Mouse (Mus musculus): ENCODE measurements around the gene Tpx2. TPM values are rescaled to one million over a fixed set of nuclear protein-coding genes. Genes with fewer than 3 reads are reported as not detected.

The Tpx2 gene
- polyA plus RNA-seq, 1 experiment from 2014 or later: 128 TPM

DNA sequence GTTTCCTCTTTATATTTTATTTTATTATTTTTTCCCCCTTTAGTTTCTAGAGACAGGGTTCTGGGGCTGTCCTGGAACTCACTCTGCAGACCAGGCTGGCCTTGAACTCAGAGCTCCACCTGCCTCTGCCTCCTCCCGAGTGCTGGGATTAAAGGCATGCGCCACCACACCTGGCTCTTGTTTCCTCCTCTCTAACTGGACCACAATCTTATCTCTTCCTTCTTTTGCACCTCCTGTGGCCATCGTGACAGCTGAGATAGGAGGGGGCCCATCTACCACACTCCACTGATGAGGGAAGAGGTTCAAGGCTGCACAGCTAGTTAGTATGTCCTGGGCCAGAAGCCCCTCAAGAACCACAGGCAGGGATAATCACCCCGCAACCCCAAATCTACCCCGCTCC lies 76.8 kb downstream of the Tpx2 start:
- no peak for DNase-seq

GRCm38 (mm10) chr2:152925189-152925872 lies 77.6 kb downstream of the Tpx2 start:
- Histone ChIP-seq H3K36me3 (ENCODE audit: insufficient read depth) (no peaks in the 10 kb centered on the region), H3K4me1 (ENCODE audit: insufficient read depth) (peaks cover 14% of the 10 kb centered on the region; the same call in 1 of the 2 replicates), H3K27ac (ENCODE audit: low read depth) (peak overlapping the region; percentile 80), H3K9me3 (ENCODE audit: low read depth, low read length) (no peaks in the 10 kb centered on the region), H3K4me3 (ENCODE audit: low read depth, low read length) (no peak overlapping the region), H3K9ac (peak overlapping the region; percentile 9; the same call in 1 of the 2 replicates), H3K4me2 (no peak overlapping the region), H3K27me3 (ENCODE audit: insufficient read depth, low read length) (no peaks in the 10 kb centered on the region)
- ATAC-seq (ENCODE audit: insufficient read depth) (peak; percentile 88), DNase-seq (peak; percentile 87)
- WGBS: 37% methylated on average over 11 of the region's 11 CpGs
- no peak for TF ChIP-seq CTCF (IDR thresholded peaks at IDR 0.05; ENCODE audit: low read depth)

More for the DNA sequence above, 76.8 kb downstream of the Tpx2 start:
- WGBS: 75% methylated on average over 5 of the region's 5 CpGs
- Histone ChIP-seq H3K4me3 (ENCODE audit: low read depth, low read length) (no peak overlapping the region), H3K9ac (no peak overlapping the region), H3K36me3 (ENCODE audit: insufficient read depth) (no peaks in the 10 kb centered on the region), H3K4me1 (ENCODE audit: insufficient read depth) (peaks cover 14% of the 10 kb centered on the region; the same call in 1 of the 2 replicates), H3K27me3 (ENCODE audit: insufficient read depth, low read length) (no peaks in the 10 kb centered on the region), H3K27ac (ENCODE audit: low read depth) (no peak overlapping the region), H3K9me3 (ENCODE audit: low read depth, low read length) (no peaks in the 10 kb centered on the region), H3K4me2 (no peak overlapping the region)
- ATAC-seq (ENCODE audit: insufficient read depth): no peak
- no peak for TF ChIP-seq CTCF (IDR thresholded peaks at IDR 0.05; ENCODE audit: low read depth)

DNA sequence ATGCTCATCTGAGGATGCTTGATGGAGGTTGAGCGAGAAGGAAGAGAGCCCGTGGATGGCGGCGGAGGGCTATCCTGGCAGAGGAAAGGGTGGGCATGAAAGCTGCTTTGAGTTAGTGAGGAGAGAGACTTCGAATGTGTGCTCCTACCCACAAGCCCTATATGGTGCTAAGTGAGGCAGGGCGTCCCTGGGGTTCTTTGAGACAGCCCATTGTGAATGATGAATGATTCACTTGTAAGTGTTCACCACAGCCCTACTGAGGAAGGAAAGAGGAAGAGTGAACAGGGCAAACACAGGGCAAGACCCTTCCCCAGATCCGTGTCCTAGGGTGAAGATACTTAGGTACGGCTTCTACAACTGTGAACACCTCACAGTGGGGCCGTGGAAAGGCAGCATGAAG lies 79.1 kb downstream of the Tpx2 start:
- Histone ChIP-seq H3K4me1 (ENCODE audit: insufficient read depth) (peaks cover 14% of the 10 kb centered on the region; the same call in 1 of the 2 replicates), H3K27ac (ENCODE audit: low read depth) (peak overlapping the region; percentile 33; the same call in 1 of the 2 replicates), H3K27me3 (ENCODE audit: insufficient read depth, low read length) (no peaks in the 10 kb centered on the region), H3K4me3 (ENCODE audit: low read depth, low read length) (no peak overlapping the region), H3K4me2 (no peak overlapping the region), H3K9me3 (ENCODE audit: low read depth, low read length) (no peaks in the 10 kb centered on the region), H3K36me3 (ENCODE audit: insufficient read depth) (no peaks in the 10 kb centered on the region), H3K9ac (no peak overlapping the region)
- no peak for ATAC-seq (ENCODE audit: insufficient read depth)
- 73% methylated on average over 9 of the region's 9 CpGs for WGBS
- no peak for TF ChIP-seq CTCF (IDR thresholded peaks at IDR 0.05; ENCODE audit: low read depth)
- DNase-seq: no peak

DNA sequence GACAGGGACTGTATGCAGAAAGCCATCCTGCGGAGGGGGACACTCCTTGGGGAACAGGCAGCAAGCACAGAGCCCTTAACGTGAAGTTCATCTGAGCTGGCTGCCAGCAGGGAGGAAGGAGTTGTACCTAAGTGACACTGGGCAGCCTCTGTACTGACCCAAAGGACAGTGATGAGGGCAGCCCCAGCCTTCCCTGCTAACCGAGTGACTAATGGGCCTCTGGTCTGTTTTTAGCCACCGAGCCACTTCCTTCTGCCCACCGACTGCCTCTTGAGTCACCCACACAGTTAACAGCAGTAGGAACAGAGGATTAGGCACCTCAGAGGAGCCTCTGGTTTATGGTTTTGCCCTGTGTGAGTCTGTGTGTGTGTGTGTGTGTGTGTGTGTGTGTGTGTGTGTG lies 79.6 kb downstream of the Tpx2 start:
- Histone ChIP-seq H3K27me3 (ENCODE audit: insufficient read depth, low read length) (no peaks in the 10 kb centered on the region), H3K9ac (no peak overlapping the region), H3K4me1 (ENCODE audit: insufficient read depth) (peaks cover 14% of the 10 kb centered on the region; the same call in 1 of the 2 replicates), H3K36me3 (ENCODE audit: insufficient read depth) (no peaks in the 10 kb centered on the region), H3K27ac (ENCODE audit: low read depth) (peak overlapping the region; percentile 70; the same call in 1 of the 2 replicates), H3K4me3 (ENCODE audit: low read depth, low read length) (no peak overlapping the region), H3K9me3 (ENCODE audit: low read depth, low read length) (no peaks in the 10 kb centered on the region), H3K4me2 (no peak overlapping the region)
- WGBS: 57% methylated on average over 5 of the region's 5 CpGs
- ATAC-seq (ENCODE audit: insufficient read depth): no peak
- TF ChIP-seq CTCF (IDR thresholded peaks at IDR 0.05; ENCODE audit: low read depth): no peak
- DNase-seq: no peak

- Histone ChIP-seq H3K9me3 (ENCODE audit: low read depth, low read length) (no peaks in the 10 kb centered on the region), H3K9ac (no peak overlapping the region), H3K4me2 (no peak overlapping the region), H3K4me3 (ENCODE audit: low read depth, low read length) (no peak overlapping the region), H3K36me3 (ENCODE audit: insufficient read depth) (no peaks in the 10 kb centered on the region), H3K27me3 (ENCODE audit: insufficient read depth, low read length) (no peaks in the 10 kb centered on the region), H3K27ac (ENCODE audit: low read depth) (peak overlapping the region; percentile 70; the same call in 1 of the 2 replicates), H3K4me1 (ENCODE audit: insufficient read depth) (peaks cover 14% of the 10 kb centered on the region; the same call in 1 of the 2 replicates)
- 38% methylated on average over 14 of the region's 14 CpGs for WGBS
- no peak for TF ChIP-seq CTCF (IDR thresholded peaks at IDR 0.05; ENCODE audit: low read depth)
- no peak for ATAC-seq (ENCODE audit: insufficient read depth)
- DNase-seq: peak; percentile 43
Observed at GRCm38 (mm10) chr2:152928219-152928987, 80.6 kb downstream of the Tpx2 start.

- H3K36me3 ChIP-seq (ENCODE audit: insufficient read depth): no peaks in the 10 kb centered on the region
- ATAC-seq (ENCODE audit: insufficient read depth) (no peak), DNase-seq (no peak)
- peaks cover 14% of the 10 kb centered on the region; the same call in 1 of the 2 replicates for H3K4me1 ChIP-seq (ENCODE audit: insufficient read depth)
- WGBS: 64% methylated on average over 3 of the region's 3 CpGs
- H3K4me3 ChIP-seq (ENCODE audit: low read depth, low read length): no peak overlapping the region
- H3K9ac ChIP-seq: no peak overlapping the region
- TF ChIP-seq CTCF (IDR thresholded peaks at IDR 0.05; ENCODE audit: low read depth): no peak
- H3K9me3 ChIP-seq (ENCODE audit: low read depth, low read length): no peaks in the 10 kb centered on the region
- no peaks in the 10 kb centered on the region for H3K27me3 ChIP-seq (ENCODE audit: insufficient read depth, low read length)
- peak overlapping the region; percentile 70; the same call in 1 of the 2 replicates for H3K27ac ChIP-seq (ENCODE audit: low read depth)
- no peak overlapping the region for H3K4me2 ChIP-seq
Observed at GRCm38 (mm10) chr2:152928988-152929370, 81.2 kb downstream of the Tpx2 start.

GRCm38 (mm10) chr2:152930276-152930675 lies 82.5 kb downstream of the Tpx2 start:
- ATAC-seq (ENCODE audit: insufficient read depth) (no peak), DNase-seq (peak; percentile 17)
- H3K4me3 ChIP-seq (ENCODE audit: low read depth, low read length): no peak overlapping the region
- peak overlapping the region; percentile 38; the same call in 1 of the 2 replicates for H3K27ac ChIP-seq (ENCODE audit: low read depth)
- H3K36me3 ChIP-seq (ENCODE audit: insufficient read depth): no peaks in the 10 kb centered on the region
- no peak for TF ChIP-seq CTCF (IDR thresholded peaks at IDR 0.05; ENCODE audit: low read depth)
- 22% methylated on average over 2 of the region's 2 CpGs for WGBS
- H3K27me3 ChIP-seq (ENCODE audit: insufficient read depth, low read length): no peaks in the 10 kb centered on the region
- peaks cover 13% of the 10 kb centered on the region; the same call in 1 of the 2 replicates for H3K4me1 ChIP-seq (ENCODE audit: insufficient read depth)
- H3K4me2 ChIP-seq: peak overlapping the region; percentile 18
- no peak overlapping the region for H3K9ac ChIP-seq
- no peaks in the 10 kb centered on the region for H3K9me3 ChIP-seq (ENCODE audit: low read depth, low read length)
